Mouse (Mus musculus): ENCODE data around the gene Tbrg1.

- TF ChIP-seq CTCF (conservative IDR thresholded peaks at IDR 0.05; ENCODE audit: insufficient read depth, insufficient read length, low read depth, low read length) (no peak), POLR2A (IDR thresholded peaks at IDR 0.05; ENCODE audit: low read depth, low read length) (no peak)
Observed at GRCm38 (mm10) chr9:37664604-37665003, 7.5 kb upstream of the Tbrg1 start.

All from kidney, adult 2 months (tissue).